Mouse (Mus musculus) v-Abl transformed pro-B cells (cell line): ENCODE measurements around the gene Smtnl2.

Source experiments
- in situ Hi-C, 2 experiments: fragments of 400-800 bp; cut with MboI; formaldehyde crosslinking; loops; one replicate each; pipeline ENCODE4 v1.15.1; 2025; ENCODE audit not compliant: unreplicated experiment in 2 of 2

The Smtnl2 gene

GRCm38 (mm10) chr11:72429288-72429690, 17.8 kb upstream of the Smtnl2 start:
- in situ Hi-C loops = loop anchor here (5.0 to 25.0 kb wide), 5 partner anchors 72 to 1092 kb away; partner anchors contain the start of gene Ncbp3 (in 1 of the 2)

- in situ Hi-C loops = loop anchor here (5.0 to 25.0 kb wide), 5 partner anchors 71 to 1091 kb away; partner anchors contain the start of gene Ncbp3 (in 1 of the 2)
Observed at GRCm38 (mm10) chr11:72428694-72429093, 17.2 kb upstream of the Smtnl2 start.

- in situ Hi-C loops = loop anchor here (5.0 to 25.0 kb wide), 5 partner anchors 70 to 1090 kb away; partner anchors contain the start of gene Ncbp3 (in 1 of the 2)
Observed at GRCm38 (mm10) chr11:72426884-72427283, 15.4 kb upstream of the Smtnl2 start.

- in situ Hi-C loops = loop anchor here (5.0 to 25.0 kb wide), 5 partner anchors 68 to 1088 kb away; partner anchors contain the start of gene Ncbp3 (in 1 of the 2)
Observed at GRCm38 (mm10) chr11:72425201-72425600, 13.7 kb upstream of the Smtnl2 start.

GRCm38 (mm10) chr11:72423686-72424085, 12.2 kb upstream of the Smtnl2 start:
- in situ Hi-C loops = no loop called here

GRCm38 (mm10) chr11:72421518-72422278, 10.2 kb upstream of the Smtnl2 start:
- in situ Hi-C loops = no loop called here

- in situ Hi-C loops = no loop called here
Observed at GRCm38 (mm10) chr11:72420460-72421122, 9.1 kb upstream of the Smtnl2 start.

GRCm38 (mm10) chr11:72419006-72419405, 7.5 kb upstream of the Smtnl2 start:
- in situ Hi-C loops = no loop called here

GRCm38 (mm10) chr11:72418227-72418626, 6.7 kb upstream of the Smtnl2 start:
- in situ Hi-C loops = no loop called here

GRCm38 (mm10) chr11:72417376-72417775, 5.9 kb upstream of the Smtnl2 start:
- in situ Hi-C loops = no loop called here

- in situ Hi-C loops = no loop called here
Observed at GRCm38 (mm10) chr11:72416666-72417065, 5.2 kb upstream of the Smtnl2 start.

- in situ Hi-C loops = no loop called here
Observed at GRCm38 (mm10) chr11:72415155-72415554, 3.6 kb upstream of the Smtnl2 start.

GRCm38 (mm10) chr11:72413601-72414190, 2.2 kb upstream of the Smtnl2 start:
- in situ Hi-C loops = no loop called here

GRCm38 (mm10) chr11:72413016-72413415, 1.5 kb upstream of the Smtnl2 start:
- in situ Hi-C loops = no loop called here

GRCm38 (mm10) chr11:72411945-72412344, 432 bp upstream of the Smtnl2 start:
- in situ Hi-C loops = no loop called here

- in situ Hi-C loops = no loop called here
Observed at GRCm38 (mm10) chr11:72410521-72411092, 906 bp downstream of the Smtnl2 start.

GRCm38 (mm10) chr11:72409649-72410385, 1.7 kb downstream of the Smtnl2 start:
- in situ Hi-C loops = no loop called here

GRCm38 (mm10) chr11:72408451-72409170, 2.9 kb downstream of the Smtnl2 start:
- in situ Hi-C loops = no loop called here

- in situ Hi-C loops = no loop called here
Observed at GRCm38 (mm10) chr11:72407574-72407973, 3.9 kb downstream of the Smtnl2 start.

GRCm38 (mm10) chr11:72407081-72407480, 4.4 kb downstream of the Smtnl2 start:
- in situ Hi-C loops = no loop called here
